Mouse (Mus musculus): ENCODE results near the gene Olfr311. TPM values are rescaled to one million over a fixed set of nuclear protein-coding genes. Genes with fewer than 3 reads are reported as not detected.

Olfr311 gene
- not detected for total RNA-seq (2023)

DNA sequence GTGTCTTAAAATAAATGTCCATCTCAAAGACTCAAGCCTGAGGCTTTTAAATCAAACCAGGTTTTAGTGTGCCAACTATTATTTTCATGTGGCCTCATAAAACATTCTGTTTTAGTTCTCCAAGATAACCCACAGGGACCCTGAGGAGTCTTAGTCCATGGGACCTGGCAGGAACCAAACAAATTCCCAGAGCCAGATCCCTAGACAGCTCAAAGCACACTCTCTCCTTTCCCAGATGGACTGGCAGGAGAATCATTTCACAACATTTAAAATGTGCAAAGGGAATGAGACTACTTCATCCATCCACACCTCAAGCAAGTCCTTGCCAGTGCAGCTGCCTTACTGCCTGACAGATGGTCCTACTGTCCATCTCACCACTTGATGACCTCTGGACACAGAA lies at the start of gene Olfr311:
Gene Olfr311, plus strand, starts transcription at position 301 of the 400 bp plus-strand sequence.

DNA sequence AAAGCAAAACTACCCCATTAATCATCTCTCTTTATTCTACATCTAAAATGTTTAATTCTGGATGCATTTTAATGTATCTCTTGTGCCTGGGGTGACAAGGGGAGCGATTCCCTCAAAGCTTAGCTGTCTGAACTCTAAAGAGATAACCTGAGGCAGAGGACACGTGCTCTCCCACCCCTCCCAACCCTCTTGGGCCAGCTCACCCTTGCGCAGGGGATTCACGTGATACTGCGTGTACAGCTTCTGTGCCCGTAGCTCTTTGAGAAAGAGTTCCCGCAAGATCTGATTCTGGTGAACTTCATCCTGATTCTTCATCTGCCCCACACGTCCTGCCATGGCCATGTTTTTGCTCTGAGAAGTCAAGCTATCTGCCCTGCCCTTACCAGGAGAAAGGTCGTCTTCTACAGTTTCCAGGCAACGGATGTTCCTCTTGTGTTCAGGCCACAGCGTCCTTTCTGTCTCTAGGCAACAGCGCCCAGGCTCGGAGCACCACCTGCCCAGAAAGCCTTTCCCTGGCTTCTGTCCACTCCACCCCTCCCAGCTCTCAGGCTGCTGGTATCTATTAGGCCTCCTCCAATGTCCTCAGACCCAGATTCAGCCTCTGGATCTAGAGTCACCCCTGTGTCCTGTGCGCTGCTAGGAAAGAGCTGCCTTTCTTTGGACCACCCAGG lies 37.4 kb upstream of the Olfr311 start, which contains the start of gene Fam183b:
Gene Fam183b, minus strand, starts transcription at position 403 of the 671 bp plus-strand sequence.

GRCm38 (mm10) chr11:58814700-58815099 lies 24.4 kb upstream of the Olfr311 start, which contains the start of gene Olfr313:
Olfr313 (plus strand) TSS chr11:58815000.

GRCm38 (mm10) chr11:58828937-58829336 lies 10.1 kb upstream of the Olfr311 start, which contains the start of gene Olfr312:
Olfr312 (plus strand) TSS chr11:58829237.

GRCm38 (mm10) chr11:58846919-58847461 lies 7.9 kb downstream of the Olfr311 start, which contains the start of gene Gm12258:
Gm12258 (plus strand) TSS chr11:58847158.

GRCm38 (mm10) chr11:58867039-58867953 lies 28.2 kb downstream of the Olfr311 start, which contains the start of gene 2810021J22Rik:
2810021J22Rik (plus strand) TSS chr11:58867216.

Other genes with a start within 250 kb of the Olfr311 start
- not detected for gene Olfr324, start 244.1 kb upstream of the Olfr311 start, total RNA-seq (2023)
- gene 2210407C18Rik, start 223.2 kb upstream of the Olfr311 start, total RNA-seq (2023) = not detected
- not detected for gene Olfr323, start 208.8 kb upstream of the Olfr311 start, total RNA-seq (2023)
- 1 to 10 TPM in 1 of 2 experiments, under 1 TPM in 1; 0.88 to 1.2 TPM for gene Trim58, start 198.8 kb upstream of the Olfr311 start, total RNA-seq (2023)
- under 1 TPM in 1 of 2 experiments, not detected in 1; 0.07 TPM for gene Olfr322, start 180.5 kb upstream of the Olfr311 start, total RNA-seq (2023)
- not detected for gene Olfr320, start 158.2 kb upstream of the Olfr311 start, total RNA-seq (2023)
- gene Olfr319, start 140.1 kb upstream of the Olfr311 start, total RNA-seq (2023) = not detected
- under 1 TPM; 0.11 to 0.18 TPM for gene Olfr318, start 115.2 kb upstream of the Olfr311 start, total RNA-seq (2023)
- not detected for gene Olfr317, start 100.0 kb upstream of the Olfr311 start, total RNA-seq (2023)
- not detected for gene Olfr316, start 86.5 kb upstream of the Olfr311 start, total RNA-seq (2023)
- gene Olfr315, start 66.1 kb upstream of the Olfr311 start, total RNA-seq (2023) = not detected
- gene Olfr314, start 56.3 kb upstream of the Olfr311 start, total RNA-seq (2023) = not detected
- gene Fam183b, start 37.3 kb upstream of the Olfr311 start, total RNA-seq (2023) = not detected
- not detected for gene Olfr313, start 24.3 kb upstream of the Olfr311 start, total RNA-seq (2023)
- not detected for gene Olfr312, start 10.0 kb upstream of the Olfr311 start, total RNA-seq (2023)
- gene Gm12258, start 7.9 kb downstream of the Olfr311 start, total RNA-seq (2023) = 1 to 10 TPM; 1.6 to 2.4 TPM
- gene 2810021J22Rik, start 28.0 kb downstream of the Olfr311 start, total RNA-seq (2023) = 1 to 10 TPM; 2.2 to 3.8 TPM
- gene Zfp39, start 65.0 kb downstream of the Olfr311 start, total RNA-seq (2023) = 1 to 10 TPM; 4.5 to 4.9 TPM
- gene Btnl10, start 78.7 kb downstream of the Olfr311 start, total RNA-seq (2023) = 1 to 10 TPM; 3.0 to 8.3 TPM
- 10 to 100 TPM; 48.0 to 49.7 TPM for gene Rnf187, start 99.7 kb downstream of the Olfr311 start, total RNA-seq (2023)
- gene Hist3h2ba, start 109.7 kb downstream of the Olfr311 start, total RNA-seq (2023) = 10 to 100 TPM; 14.0 to 44.6 TPM
- gene Hist3h2a, start 115.4 kb downstream of the Olfr311 start, total RNA-seq (2023) = 10 to 100 TPM; 56.8 to 72.0 TPM
- not detected for gene Trim17, start 115.4 kb downstream of the Olfr311 start, total RNA-seq (2023)
- gene Trim11, start 138.8 kb downstream of the Olfr311 start, total RNA-seq (2023) = 10 to 100 TPM; 60.6 to 63.2 TPM

Measured in neutrophil, adult 59 days (primary cell).